Mouse (Mus musculus) heart, adult 2 months (tissue): ENCODE measurements around the gene Prcd.

Experiments used
- CTCF ChIP-seq: fragments of 200-600 bp; IDR thresholded peaks from 2 replicates; pipeline ENCODE4 v1.8.1; 2022; ENCODE audit warnings: antibody characterized with exemption, mild to moderate bottlenecking, moderate library complexity
- EP300 ChIP-seq: fragments of 200-500 bp; IDR thresholded peaks from 2 replicates; pipeline ENCODE4 v1.6.1; 2011; ENCODE audit warnings: low read depth, low read length, control low read depth; ENCODE audit not compliant: insufficient read depth
- POLR2A ChIP-seq: fragments of 200-500 bp; IDR thresholded peaks from 2 replicates; pipeline ENCODE4 v1.6.1; 2011; ENCODE audit warnings: mild to moderate bottlenecking, low read depth, low read length, control low read depth; ENCODE audit not compliant: insufficient read depth

- TF ChIP-seq POLR2A (no peak; the same call in 1 of the 2 replicates), CTCF (peak; percentile 63), EP300 (peak; percentile 49; the same call in 1 of the 2 replicates)
These were observed 37.4 kb upstream of the Prcd start for GRCm38 (mm10) chr11:116615735-116616437.
